25 mouse cellular contexts compared by ENCODE assay signal in genomic region chr14:61665815-61666214, GRCm38 (mm10). TPM values are rescaled to one million over a fixed set of nuclear protein-coding genes. Genes with fewer than 3 reads are reported as not detected.
"Had no signal": no experiment of that assay in that cellular context is flagged by ENCODE, and none has a peak within 500 bp of the region (broad histone marks: within the 10 kb centered on the region; RNA-seq: fewer than 3 reads in every experiment).

No protein-coding gene starts in this region.

- H3K9me3 ChIP-seq: limb, embryonic 12.5 days; limb, embryonic 15.5 days; neural tube, embryonic 12.5 days had no signal

- H3K9ac ChIP-seq: limb, embryonic 12.5 days; limb, embryonic 15.5 days; liver, embryonic 14.5 days; liver, postnatal 0 days; lung, embryonic 14.5 days; neural tube, embryonic 12.5 days had no signal

- ATAC-seq: intestine, embryonic 16.5 days; liver, postnatal 0 days had no signal

- H3K27me3 ChIP-seq: limb, embryonic 12.5 days; limb, embryonic 15.5 days; neural tube, embryonic 12.5 days had no signal

- H3K4me1 ChIP-seq: limb, embryonic 12.5 days; neural tube, embryonic 12.5 days had no signal

- DNase-seq: kidney, adult 18-20 months; kidney, adult 9 months; kidney, postnatal 25 days; layer of hippocampus, postnatal 36 days; left cerebral cortex, postnatal 4 days; liver, postnatal 0 days; lung, embryonic 14.5 days; lung, postnatal 10 days; lung, postnatal 4 days; midbrain, embryonic 14.5 days; thymus, adult 2 months; thymus, postnatal 14 days; thymus, postnatal 4 days had no signal

- H3K27ac ChIP-seq: kidney, postnatal 0 days; layer of hippocampus, adult 2 months; limb, embryonic 12.5 days; limb, embryonic 15.5 days; liver, embryonic 14.5 days; neural tube, embryonic 12.5 days; stomach, postnatal 0 days had no signal

- H3K4me3 ChIP-seq: layer of hippocampus, adult 2 months; limb, embryonic 12.5 days; limb, embryonic 15.5 days; neural tube, embryonic 12.5 days had no signal

- H3K36me3 ChIP-seq: limb, embryonic 12.5 days; limb, embryonic 15.5 days; neural tube, embryonic 12.5 days had no signal

RNA-seq across cellular contexts. Expression of gene Kcnrg, which starts 58.6 kb away (rescaled TPM):
- total RNA-seq: megakaryocyte-erythroid progenitor cell, adult 5-6 weeks had no signal
- polyA plus RNA-seq: large intestine, adult 2 months; small intestine, adult 2 months; spleen, adult 2 months had no signal
